Mouse (Mus musculus): ENCODE measurements around the gene Creb3l4.
A peak's percentile ranks its signal among the peaks of the same experiment; 100 is the strongest.

DNA sequence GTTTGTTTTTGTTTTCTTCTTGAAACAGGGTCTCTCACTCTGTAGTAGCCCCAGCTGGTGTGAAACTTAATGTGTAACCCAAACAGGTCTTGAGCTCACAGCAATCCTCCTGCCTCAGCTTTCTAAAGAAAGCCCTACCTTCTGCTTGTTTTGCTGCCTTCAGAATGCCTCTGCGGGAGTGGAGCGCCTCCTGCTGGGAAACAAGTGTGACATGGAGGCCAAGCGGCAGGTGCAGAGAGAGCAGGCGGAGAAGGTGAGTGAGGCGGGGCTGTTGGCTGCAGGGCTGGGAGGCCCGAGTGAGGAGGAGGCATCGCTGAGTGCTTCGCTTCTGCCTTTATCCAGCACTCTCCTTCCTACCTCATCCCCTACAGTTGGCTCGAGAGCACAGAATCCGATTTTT lies 19.0 kb downstream of the Creb3l4 start:
- TF ChIP-seq EP300 (IDR thresholded peaks at IDR 0.05; ENCODE audit: low read depth) (no peak), CTCF (IDR thresholded peaks at IDR 0.05; ENCODE audit: low read depth) (peak; percentile 34; the same call in 1 of the 2 replicates)

All from liver, postnatal 0 days (tissue).